Mouse (Mus musculus): ENCODE data around the gene Inppl1.
A peak's percentile ranks its signal among the peaks of the same experiment; 100 is the strongest.

Gene Inppl1

DNA sequence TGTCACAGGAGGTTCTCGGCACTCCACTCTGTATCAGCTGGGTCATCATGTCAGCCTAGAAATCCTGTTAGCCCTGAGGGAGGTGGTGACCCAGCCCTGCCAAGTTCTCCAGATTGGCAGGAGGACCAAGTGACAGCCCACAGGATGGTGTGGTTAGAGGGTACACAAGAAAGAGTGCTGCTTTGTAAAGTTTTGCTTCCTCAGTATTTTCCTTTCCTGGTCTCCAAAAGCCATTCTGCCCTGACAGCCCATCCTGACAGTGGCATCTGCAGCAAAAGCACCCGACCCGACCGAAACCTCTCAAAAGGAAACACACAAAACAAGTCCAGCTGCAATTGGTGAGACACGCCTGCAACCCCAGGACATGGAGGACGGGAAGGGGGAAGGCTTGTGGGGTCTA, 6.2 kb upstream of the Inppl1 start:
- no peak for DNase-seq (ENCODE audit: low spot score in 2 of 2)

DNA sequence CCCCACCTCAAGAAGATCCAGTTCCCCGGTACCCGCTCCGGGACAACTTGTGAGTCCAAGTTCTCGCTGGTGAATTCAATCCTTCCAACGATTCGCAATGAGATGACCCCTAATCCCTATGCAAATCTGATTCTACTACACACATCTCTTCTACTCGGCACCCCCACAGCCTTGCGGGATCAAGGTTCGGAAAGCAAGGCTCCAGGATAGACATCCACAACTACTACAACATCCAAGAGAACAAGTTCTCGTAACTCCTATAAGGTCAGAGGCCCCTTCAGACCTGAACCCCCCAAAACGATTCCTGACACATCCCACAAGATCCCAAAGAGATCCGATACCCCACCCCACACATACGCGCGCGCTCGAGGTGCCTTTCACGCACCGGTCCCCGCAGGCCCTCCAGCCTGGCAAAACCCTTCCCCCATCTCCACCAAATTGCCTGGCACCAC, 849 bp downstream of the Inppl1 start:
- peak in 1 of 2 experiments; percentile 35 for DNase-seq (ENCODE audit: low spot score in 2 of 2)

DNA sequence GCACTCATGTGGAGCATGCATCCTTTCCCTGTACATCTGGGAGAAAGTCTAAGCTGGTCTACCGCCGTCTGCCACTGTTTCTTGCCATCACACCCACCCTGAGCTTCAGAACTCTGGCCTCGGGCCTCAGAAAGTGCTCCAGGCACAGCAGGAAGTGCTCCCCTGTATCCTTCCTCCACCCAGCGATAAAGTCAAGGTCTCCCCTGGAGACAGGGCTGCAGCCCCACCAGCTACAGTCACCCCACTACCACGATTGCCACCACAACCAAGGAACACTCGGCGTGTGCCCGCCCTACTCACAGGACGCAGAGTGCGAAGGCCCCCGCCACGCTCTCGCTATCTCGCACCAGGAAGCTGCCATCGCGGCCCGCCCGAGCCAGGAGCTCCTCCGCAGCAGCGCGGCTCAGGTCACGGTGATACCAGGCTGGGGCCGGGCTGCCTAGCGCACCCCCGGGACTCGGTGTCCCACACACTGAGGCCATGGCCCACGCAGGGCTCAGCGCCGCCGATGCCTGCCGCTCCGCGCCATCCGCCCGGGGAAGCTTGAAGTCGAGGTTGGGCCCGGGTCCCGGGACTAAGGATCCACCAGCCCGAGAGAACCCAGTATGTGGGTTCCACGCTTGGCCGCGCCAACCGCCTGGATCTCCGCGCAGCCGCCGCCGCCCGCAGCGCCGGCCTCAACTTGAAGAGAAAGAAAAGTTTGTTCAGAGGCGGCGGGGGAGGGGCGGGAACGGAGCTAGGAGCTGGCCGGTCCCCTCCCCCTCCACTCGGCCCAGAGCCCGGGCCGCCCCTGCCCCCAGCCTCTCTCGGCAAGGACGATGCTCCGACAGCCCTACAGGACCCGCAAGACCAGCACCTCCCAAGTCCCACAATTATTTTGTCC, 1.5 kb downstream of the Inppl1 start:
- peak; percentile 50 to 59 for DNase-seq (ENCODE audit: low spot score in 2 of 2)

DNA sequence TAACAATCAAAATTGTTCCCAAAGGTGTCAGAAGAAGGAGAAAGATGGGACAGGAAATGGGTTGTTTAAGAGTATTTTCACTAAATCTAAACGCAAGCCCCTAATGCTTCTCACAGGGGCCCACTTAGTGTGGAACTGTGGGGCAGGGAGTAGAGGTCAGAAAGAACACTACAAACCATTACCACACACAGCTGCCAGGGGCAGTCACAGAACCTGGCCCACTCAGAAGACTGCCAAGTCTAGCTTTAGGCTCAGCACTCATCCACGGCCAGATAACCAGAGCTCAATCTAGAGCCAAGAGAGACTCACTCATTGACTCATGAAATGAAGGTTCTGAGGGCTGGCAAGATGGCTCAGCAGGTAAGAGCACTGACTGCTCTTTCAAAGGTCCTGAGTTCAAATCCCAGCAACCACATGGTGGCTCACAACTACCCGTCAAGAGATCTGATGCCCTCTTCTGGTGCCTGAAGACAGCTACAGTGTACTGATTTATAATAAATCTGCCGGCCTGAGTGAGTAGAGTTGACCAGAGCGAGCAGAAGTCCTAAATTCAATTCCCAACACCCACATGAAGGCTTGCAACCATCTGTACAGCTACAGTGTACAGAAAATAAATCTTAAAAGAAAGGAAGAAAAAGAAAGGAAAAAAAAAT, 2.4 kb downstream of the Inppl1 start:
- peak in 1 of 2 experiments; percentile 34 for DNase-seq (ENCODE audit: low spot score in 2 of 2)

DNA sequence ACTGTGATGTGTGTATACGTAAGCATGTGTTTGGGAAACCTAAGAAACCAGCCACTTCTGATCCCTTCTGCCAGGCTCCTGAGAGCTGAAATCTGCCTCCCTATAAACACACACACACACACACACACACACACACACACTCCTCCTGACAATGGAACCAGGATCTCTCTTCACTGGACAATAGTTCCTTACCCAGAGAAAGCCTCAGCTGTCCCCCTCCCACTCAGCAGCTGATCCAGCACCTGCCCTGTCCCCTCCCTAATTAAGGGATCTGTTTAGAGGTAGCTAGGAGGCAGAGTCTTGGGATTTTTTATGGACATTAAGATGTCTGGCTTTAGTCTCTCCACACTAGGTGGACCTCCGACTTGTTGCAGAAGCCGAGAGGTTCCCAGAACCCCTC, 3.1 kb downstream of the Inppl1 start:
- no peak for DNase-seq (ENCODE audit: low spot score in 2 of 2)

DNA sequence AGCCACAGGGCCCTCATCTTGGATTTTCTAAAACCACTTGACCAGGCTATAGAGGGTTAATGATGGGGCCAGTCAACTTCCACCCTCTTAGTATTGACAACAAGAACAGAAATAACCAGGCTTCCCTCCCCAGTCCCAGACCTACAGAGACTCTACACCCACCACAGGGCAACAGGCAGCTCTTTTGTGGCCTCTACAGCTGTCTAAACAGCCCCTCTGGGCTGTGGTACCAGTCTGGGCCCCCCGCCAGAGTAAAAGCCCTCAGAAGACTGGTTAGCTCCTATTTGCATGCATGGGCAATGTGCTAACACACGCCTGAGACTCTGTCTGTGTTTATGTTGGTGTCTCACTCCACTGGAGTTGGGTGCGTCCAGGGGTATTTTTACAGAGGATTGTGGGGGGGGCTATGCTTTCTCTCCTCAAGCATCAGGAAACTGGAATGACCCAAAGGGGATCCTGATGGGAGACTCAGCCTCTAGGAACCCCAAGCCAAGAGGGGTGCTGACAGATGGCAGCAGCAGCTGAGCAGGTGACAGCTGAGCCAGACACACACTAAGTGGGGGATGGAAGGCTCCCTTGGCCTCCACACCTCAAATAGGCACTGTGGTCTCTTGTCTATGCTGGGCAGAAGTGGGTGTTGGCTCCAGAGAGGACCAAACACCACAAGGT, 4.0 kb downstream of the Inppl1 start:
- no peak for DNase-seq (ENCODE audit: low spot score in 2 of 2)

DNA sequence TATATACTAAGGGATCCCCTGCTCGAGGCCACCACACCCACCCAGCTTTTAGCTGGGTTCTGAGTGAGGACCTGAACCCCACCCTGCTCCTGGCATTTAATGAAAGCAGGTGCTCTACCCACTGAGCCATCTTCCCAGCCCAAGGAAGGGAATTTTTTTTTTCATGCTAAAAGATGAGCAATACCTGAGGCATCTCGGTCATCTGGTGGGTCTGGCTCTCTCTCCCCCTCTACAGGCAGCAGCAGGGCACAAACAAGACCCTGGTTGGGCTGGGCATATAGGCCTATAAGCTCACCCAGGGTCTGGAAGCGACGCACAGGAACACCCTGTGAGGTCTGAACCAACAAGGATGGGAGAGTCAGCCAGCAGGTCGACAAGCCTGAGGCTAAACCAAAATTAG, 4.7 kb downstream of the Inppl1 start:
- DNase-seq (ENCODE audit: low spot score in 2 of 2), result no peak

DNA sequence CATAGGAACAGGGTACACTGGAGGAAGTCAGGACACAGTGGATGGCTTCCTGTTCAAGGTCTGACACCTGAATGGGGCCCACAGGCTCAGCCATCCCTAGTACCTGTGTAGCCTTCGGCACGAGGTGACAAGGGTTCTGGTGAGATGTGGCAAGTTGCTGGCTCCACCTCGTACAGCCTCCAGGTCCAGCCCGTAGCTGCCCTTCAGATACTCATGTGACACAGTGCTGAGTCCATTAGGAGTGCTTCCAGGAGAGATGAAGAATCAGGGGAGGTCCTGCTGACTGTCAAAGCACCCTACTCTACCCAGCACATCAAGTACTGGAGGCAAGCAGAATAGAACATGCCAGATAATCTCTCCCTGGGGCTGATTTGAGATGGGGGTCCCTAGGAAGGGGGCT, 5.7 kb downstream of the Inppl1 start:
- no peak for DNase-seq (ENCODE audit: low spot score in 2 of 2)

DNA sequence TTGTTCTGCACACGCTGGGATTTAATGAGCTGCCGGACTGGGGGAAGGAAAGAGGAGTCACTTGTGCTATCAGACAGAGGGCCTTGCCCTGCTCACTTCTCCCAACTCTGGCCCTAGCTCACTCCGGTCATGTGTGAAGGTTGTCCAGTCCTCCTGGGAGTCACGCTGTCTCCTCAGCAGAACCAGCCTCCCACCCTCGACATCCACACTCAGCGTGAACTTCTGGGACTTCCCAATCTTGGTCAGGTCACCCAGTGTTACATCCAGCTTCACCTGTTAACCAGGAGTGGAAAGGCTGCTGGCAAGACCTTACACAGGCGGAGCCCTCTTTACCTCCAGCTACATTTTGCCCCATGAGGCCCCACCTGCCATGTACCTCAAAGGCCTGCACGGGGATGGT, 6.6 kb downstream of the Inppl1 start:
- DNase-seq (ENCODE audit: low spot score in 2 of 2), result no peak

DNA sequence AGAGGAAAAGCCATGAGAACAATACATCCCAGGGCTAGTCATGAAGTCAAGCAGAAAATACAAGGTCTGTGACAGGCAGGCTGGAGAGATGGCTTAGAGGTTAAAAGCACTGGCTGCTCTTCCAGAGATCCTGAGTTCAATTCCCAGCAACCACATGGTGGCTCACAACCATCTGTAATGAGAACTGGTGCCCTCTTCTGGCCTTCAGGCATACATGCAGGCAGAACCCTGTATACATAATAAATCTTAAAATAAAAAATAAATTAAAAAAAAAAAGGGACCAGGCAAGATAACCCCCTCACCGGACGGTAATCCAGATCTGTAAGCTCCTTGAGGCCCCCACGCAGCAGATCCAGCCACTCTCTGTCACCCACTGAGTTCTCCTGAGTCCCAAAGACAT, 7.7 kb downstream of the Inppl1 start:
- no peak for DNase-seq (ENCODE audit: low spot score in 2 of 2)

DNA sequence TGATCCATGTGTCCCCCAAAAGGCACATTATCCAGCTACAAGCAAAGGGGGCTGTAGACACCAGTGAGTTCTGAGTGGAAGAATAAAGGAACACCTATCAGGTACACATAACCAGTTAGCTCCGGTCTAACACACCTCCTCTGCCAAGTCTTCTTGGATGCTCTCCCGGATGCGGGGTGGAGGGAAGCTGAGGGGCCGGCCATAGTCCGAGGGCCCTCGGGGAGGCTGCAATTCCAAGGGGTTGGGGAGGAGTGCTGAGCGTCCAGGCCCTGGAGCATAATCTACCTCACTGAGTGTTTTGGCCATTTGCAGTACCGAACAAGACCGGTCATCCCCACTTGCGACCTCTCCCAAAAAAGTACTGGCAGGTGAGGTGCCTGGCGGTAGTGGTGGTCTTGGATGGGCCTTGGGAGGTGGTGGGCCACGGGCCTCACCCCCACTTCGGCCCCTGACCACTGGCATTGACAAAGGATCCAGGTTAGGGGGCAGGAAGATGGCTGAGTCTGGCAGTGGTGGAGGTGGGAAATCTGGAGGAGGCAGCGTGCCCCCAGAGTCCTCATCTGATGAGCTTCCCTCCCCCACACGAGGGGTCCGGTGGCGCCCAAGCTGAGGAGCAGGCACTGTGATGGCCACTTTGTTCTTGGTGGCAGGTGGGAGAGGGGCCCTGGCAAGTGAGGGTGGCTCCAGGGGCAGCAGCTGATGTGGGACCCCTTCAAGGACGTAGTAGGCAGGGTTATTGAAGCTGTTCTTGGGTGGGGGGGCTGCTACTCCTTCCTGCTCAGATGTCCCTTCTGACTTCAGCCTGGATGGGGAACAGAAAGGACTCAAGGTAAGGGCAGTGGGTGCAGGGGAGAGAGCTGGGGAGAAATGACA, 14.0 kb downstream of the Inppl1 start:
- no peak for DNase-seq (ENCODE audit: low spot score in 2 of 2)

DNA sequence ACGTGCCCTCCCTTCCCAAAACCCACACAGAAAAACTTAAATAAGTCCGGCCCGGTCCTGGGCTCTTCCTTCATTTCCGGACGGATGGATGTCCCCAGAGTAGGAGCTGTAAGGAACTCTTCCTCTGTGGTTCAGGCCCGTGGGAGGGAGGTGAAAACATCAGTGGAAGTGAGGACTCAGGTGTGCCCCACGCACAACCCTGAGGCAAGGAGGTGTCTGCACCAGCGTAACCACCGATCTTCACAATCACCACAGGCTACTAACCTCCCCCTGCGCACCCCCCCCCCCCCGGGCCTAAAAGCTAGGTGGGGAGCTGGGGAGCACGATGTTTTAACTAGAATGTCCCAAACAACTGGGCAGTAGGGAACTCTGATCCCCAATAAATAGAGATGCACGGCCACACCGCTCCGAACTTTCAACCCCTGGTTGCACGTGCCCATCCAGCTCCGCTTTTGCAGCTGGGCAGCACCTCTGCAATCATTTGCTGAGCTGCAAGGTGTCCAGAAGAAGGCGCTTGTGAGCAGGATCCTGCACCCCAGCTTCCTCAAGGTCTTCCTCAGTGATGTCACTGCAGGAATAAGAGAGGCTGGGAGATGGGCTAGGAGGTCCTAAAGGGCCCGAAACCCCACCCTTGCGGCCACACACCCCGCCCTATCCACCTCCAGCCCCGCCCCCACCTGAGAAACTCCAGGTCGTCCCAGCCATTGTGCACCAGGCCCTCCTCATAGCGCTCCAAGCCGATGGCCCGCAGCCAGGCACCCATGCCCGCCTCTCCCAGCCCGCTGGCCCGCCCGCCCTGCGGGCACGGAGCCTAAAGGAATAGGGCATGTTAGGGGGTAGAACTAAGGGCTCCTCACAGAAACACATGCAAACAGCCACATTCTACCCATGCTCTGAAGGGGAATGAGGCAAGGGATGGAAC, 14.9 kb downstream of the Inppl1 start:
- no peak for DNase-seq (ENCODE audit: low spot score in 2 of 2)

DNA sequence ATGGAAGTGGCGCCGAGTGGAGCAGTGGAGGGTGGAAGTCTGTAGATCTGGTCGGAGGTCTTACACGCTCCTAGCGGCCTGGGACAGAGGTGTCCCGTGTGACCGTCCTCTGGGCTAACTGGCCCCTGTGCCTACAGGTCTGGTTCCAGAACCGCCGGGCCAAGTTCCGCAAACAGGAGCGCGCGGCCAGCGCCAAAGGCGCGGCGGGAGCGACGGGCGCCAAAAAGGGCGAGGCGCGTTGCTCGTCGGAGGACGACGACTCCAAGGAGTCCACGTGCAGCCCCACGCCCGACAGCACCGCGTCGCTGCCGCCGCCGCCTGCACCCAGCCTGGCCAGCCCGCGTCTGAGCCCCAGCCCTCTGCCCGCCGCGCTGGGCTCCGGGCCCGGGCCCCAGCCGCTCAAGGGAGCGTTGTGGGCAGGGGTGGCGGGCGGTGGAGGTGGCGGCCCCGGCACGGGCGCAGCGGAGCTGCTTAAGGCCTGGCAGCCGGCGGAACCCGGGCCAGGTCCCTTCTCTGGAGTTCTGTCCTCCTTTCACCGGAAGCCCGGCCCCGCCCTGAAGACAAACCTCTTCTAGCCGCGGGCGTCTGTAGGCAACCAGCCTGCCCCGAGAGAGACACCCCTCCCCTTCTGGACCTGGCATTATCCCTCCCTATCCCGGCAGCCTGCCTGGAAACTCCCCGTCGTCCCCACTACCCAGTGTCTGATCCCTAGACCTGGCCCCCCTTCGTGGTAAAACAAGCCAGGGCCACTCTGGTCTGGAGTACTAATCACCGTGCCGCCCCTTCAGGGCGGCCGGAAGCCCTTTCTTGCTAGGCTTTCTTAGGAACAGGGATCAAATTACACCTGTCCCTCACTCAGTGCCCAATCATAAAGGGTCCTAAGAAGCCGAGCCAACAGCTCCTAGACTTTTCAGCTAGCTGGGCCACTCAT, 16.2 kb downstream of the Inppl1 start:
- peak; percentile 77 to 79 for DNase-seq (ENCODE audit: low spot score in 2 of 2)

DNA sequence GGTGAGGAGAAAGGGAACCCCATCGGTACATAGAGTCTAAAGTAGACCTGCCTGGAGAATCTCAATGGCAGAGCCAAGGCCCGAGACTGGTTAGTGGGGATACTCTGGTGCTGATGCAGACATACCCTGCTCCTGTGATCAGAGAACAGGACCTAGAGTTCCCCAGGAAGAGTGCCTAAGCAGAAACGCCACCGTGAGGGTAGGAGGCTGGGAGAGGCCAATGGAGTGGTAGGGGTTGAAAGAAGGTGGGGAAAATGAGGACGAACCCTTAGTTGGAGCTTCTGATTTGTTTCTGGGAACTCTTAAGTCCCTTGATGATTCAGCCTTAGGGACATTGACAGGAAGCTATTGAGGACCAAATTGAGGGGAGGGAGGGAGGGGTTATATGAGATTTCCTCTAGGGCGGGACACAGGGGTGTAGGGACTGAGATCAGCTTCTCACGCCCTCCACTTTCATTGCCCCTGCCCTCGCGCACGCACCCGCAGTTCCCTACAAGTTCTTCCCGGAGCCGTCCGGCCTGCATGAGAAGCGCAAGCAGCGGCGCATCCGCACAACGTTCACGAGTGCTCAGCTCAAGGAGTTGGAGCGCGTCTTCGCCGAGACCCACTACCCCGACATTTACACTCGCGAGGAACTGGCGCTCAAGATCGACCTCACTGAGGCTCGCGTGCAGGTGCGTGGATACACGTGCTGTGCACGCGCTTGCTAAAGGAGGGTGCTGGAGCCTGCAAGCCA, 17.6 kb downstream of the Inppl1 start:
- DNase-seq (ENCODE audit: low spot score in 2 of 2), result no peak

DNA sequence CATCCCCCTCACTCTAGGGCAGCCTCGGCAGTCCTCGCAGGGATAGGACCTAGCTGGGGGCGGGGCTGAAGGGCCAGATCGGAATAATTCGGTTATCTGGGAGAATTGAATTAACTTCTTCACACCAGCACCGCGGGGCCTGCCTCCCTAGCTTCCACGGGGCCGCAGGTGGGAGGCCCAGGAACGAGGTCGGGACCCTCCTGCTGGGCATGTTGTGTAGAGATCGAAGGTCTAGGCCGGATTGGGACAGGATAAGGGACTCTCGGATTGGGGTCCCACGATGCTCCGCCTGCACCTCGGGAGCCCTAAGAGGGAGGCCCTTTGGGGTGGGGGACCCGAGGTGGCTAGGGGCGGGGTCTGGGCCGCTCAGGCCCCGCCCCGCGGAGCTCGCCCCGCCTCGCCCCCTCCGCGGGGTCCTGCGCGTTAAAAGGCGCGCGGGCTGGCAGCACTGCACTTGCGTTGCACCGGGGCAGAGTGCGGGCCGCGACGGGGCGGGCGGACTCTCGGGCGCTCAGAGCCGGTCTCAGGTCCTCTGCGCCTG, 20.1 kb downstream of the Inppl1 start, which contains the start of gene Phox2a:
Gene Phox2a (plus strand): TSS at position 453 of the 541 bp plus-strand sequence.
- DNase-seq (ENCODE audit: low spot score in 2 of 2), result no peak

DNA sequence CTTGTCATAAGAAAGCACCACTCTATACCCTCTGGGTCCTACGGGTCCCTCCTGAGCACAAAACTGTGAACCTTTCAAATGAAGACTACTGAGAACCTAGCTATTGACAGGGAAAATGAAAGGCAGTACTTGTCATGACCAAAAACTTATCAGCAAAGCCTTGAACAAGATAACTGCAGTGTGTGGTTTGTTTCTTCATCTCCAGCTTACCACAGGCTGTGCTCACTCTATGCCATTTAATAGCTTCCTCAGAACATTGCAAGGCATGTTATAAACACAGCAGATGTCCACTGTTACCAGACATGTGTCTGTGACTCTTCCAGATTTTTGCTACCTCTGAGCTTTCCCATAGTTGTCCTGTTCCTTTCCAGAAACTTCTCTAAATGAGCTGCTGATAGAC, 61.0 kb downstream of the Inppl1 start:
- no peak for DNase-seq (ENCODE audit: low spot score in 2 of 2)

DNA sequence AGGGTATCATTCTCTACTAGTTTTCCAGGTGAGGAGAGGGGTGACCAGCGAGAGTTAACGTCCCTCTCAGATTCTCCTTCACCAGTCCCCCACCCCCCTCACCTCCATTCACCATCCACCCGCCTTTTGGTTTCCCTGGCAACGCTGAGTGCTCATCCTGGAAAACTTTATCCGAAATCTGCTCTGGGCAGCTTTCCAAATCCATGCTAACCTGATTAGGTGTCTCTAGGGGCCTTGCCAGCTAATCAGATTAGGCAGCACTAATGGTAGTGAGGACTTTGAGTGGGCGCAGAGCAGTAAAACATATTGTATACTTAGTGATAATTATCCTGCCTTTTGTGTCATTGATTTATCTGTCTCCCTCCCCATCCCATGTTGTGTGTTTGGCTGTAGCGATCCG, 65.3 kb downstream of the Inppl1 start:
- DNase-seq (ENCODE audit: low spot score in 2 of 2), result no peak

Measured in heart, adult 9 months (tissue).